Mouse (Mus musculus) erythroblast, embryonic 14.5 days (primary cell): ENCODE data around the gene Grm6.

ENCODE experiments used
- GATA1 ChIP-seq: IDR thresholded peaks from 2 replicates; pipeline ENCODE4 v1.6.1; 2012; ENCODE audit warnings: low read length, inconsistent platforms, mixed read lengths
- TAL1 ChIP-seq: IDR thresholded peaks from 3 replicates; pipeline ENCODE4 v1.6.1; 2012; ENCODE audit warnings: low read length, inconsistent platforms, mixed read lengths

GRCm38 (mm10) chr11:50841023-50841735, 9.3 kb upstream of the Grm6 start, which contains the start of gene Zfp879:
- TF ChIP-seq GATA1 (no peak), TAL1 (no peak)
